Mouse (Mus musculus): ENCODE measurements around the gene Rnf43.

The Rnf43 gene

DNA sequence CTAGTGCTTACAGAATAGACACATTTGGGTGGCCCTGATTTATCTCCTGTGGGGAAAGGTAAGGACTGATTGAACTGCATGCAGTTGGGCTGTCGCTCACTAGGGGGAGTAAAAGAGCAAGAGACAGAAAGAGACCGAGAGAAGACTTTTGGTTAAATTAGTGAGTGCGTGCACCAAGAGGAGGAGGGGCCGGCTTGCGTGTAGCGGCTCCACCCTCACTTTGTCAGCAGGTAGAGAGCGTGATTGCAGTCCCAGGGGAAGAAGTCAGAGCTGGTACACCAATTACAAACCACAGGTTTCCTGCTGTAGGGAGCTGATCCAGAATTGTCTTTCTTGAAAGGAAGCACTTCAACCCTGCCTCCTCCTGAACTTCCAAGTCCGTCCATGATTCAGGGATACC, at the start of gene Rnf43:
TSS of gene Rnf43 (plus strand) at position 316 of the 400 bp plus-strand sequence.
- DNase-seq, result peak; percentile 90 to 94

DNA sequence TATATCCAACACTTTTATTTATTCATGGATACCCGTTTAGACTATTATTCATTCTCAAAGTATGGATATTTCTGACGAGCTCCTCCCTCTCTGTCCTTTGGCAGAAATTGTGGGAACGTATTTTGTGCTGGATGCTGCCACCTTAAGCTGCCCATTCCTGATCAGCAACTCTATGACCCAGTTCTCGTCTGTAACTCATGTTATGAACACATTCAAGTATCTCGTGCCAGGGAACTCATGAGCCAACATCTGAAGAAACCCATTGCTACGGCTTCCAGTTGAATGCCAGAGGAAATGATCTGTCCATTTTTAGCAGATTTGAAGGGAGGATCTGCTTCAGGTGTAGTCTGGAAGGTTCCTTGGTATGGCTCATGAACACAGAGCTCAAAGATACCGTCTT, 48.5 kb upstream of the Rnf43 start:
- no peak for DNase-seq

DNA sequence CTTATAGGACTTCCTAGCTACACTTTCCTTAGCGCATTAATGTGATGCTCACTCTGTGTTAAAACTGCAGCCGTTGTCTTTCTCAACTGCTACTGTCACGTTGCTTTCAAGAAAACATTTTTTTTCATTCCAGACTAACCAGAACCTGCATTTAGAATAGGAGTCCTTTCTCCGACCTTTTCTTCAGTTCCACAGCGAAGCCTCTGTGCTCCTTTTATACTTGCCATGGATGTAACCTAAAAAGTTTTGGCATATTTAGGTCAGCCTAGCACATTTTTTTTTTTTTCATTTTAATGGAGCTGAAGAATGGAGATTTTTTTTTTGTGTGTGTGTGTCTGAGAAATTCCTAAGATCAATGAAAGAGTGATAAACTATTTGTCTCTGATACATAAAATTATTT, 47.0 kb upstream of the Rnf43 start:
- no peak for DNase-seq

GRCm38 (mm10) chr11:87615952-87616351, 46.6 kb upstream of the Rnf43 start:
- no peak for DNase-seq

GRCm38 (mm10) chr11:87616790-87617474, 45.6 kb upstream of the Rnf43 start, which contains the start of gene Hsf5:
Gene Hsf5, plus strand, starts transcription at chr11:87617164.
- DNase-seq, result no peak

DNA sequence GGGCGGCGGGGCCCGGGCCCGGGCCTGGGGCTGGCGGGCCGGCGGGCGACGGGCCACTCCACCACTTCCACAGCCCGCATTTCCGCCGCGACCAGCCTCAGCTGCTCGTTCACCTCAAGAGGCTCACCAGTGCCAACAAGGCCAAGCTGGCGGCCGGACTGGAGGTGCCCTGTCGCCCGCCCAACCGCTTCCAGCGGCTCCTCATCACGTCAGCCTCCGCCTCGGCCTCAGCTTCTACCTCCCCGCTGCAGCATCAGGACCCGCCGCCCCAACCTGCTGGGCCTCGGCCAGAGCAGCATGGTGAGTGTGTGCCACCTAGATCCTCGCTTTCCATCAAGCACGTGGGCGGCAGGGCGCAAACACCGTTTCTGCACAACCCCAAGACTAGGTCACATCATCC, 44.9 kb upstream of the Rnf43 start:
- no peak for DNase-seq

DNA sequence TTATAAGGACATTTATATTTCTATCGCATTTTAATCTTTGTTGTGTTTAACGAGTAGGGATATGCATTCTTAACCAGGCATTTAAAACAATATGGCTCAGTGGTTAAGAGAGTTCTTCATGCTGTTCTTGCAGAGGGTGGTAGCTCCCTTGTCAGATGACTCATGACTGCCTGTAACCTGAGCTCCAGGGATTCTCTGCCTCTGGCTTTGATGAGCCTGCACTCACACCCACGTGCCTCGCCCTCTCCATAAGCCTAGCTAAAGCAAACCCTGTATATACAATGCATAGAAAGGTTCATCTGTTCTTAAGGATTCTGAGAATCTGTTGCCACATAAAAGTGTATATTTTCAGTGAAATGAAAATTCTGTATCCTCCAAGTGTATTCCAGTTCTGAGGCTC, 39.4 kb upstream of the Rnf43 start:
- DNase-seq, result no peak

DNA sequence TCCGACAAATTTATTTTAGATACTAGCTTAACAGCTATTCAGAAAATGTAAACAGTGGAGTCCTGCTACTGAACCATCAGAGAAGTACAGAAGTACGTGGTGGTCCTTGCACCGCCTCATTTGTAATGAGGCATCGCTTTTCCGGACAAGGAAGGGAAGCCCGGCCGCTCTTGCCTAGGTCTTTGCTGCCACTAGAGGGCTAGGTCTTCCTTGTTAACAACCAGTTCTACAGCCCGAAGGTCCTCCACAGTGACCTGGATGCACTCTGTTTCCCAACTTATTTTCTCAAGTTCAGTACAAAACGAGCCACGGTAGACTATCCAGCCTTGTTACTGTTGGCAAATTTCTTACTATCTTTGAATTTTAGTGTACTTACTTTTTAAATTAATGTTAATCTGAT, 32.7 kb upstream of the Rnf43 start:
- DNase-seq, result peak; percentile 38 to 39

DNA sequence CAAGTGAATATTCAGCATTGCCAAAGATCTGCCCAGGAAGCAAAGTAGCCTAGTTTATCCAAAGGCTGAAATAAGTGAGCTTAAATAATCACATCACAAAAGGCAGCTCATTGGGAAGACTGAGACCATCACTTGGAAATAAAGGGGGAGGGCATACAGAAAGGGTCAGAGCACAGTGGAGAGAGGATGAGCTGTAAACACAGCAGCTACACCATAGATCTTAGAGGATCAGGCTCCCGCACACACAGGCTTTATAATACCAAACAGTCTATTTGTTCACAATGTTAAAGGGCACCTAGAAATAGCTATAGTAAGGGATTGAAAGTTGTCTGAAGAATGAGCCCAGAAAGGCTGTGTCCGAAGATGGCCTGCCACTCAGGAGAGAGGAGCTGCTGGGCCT, 23.7 kb upstream of the Rnf43 start:
- no peak for DNase-seq

- peak; percentile 68 to 70 for DNase-seq
Observed at GRCm38 (mm10) chr11:87639206-87639605, 23.3 kb upstream of the Rnf43 start.

- DNase-seq, result no peak
Observed at GRCm38 (mm10) chr11:87642865-87643264, 19.7 kb upstream of the Rnf43 start.

- DNase-seq, result no peak
Observed at GRCm38 (mm10) chr11:87654693-87655092, 7.8 kb upstream of the Rnf43 start.

DNA sequence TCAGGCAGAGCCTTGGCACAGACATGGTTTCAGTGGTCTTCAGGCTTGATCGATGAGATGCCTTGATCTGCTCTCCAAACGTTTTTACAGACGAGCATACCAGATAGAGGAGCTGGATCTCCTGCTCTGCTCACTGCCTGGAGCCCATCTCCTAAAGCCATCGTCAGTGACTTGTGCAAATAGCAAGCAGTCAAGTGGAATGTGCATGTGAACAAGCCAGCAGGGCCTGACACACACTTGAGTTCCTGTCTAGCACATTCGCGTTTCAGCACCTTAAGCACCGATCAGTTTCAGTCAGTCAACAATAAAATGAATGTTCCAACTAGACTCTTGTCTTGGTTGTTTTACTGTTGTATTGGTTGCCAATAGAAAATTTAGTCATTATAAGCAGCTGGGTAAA, 3.3 kb upstream of the Rnf43 start:
- DNase-seq, result no peak

GRCm38 (mm10) chr11:87662822-87663221, 300 bp downstream of the Rnf43 start:
- DNase-seq, result no peak

DNA sequence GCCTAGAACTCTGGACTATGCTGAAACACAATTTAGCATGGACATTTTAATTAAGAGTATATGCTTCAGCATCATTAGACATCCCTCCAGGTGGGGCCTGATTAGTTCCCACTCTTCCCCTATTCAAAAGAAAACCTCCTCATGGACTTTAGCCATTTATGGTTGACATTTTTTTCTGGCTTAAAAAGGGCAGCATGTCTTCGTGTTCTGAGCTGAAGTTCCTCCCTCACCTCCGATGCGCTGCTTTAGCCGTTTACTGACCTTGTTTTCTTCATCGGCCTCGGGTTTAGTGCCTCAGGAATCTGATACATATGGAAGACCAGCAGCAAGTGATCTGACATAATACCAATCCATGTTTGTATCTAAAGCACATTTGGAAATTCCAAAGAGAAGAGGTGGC, 1.4 kb downstream of the Rnf43 start:
- no peak for DNase-seq

DNA sequence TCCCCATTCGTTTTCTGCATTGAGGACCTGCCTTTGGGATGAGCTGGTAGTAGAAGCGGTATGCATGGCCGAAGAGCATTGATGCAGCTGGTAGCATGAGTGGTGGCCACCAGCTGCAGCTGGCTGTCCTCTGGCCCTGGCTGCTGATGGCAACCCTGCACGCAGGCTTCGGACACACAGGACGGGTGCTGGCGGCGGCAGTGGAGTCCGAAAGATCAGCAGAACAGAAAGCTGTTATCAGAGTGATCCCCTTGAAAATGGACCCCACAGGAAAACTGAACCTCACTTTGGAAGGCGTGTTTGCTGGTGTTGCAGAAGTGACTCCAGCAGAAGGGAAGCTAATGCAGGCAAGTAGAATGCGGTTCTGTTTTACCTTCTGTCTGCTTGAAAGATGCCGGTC, 2.0 kb downstream of the Rnf43 start:
- DNase-seq, result peak in 1 of 2 experiments; percentile 4

GRCm38 (mm10) chr11:87665224-87665623, 2.7 kb downstream of the Rnf43 start:
- DNase-seq, result no peak

- DNase-seq, result no peak
Observed at GRCm38 (mm10) chr11:87665658-87666057, 3.1 kb downstream of the Rnf43 start.

GRCm38 (mm10) chr11:87666256-87667035, 3.9 kb downstream of the Rnf43 start:
- DNase-seq, result no peak

- DNase-seq, result no peak
Observed at GRCm38 (mm10) chr11:87667107-87668090, 4.9 kb downstream of the Rnf43 start.

DNA sequence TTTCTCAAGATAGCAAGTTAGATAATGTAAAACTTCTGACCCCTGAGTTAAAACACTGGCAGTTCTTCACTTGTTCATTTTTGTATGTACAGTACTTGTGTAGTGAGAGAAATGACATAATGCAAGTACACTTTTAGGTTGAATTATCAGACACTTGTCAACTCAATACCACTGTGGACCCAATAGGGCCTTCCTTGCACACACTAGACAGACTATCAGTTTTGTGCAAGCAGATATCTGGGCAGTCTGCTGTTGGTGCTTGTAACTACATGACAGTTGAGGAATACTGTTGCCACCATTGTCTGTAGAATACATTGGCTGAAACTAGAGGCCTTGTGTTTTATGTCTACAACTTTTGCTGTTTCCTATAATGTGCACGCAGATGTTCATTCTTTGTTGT, 10.8 kb downstream of the Rnf43 start:
- no peak for DNase-seq

DNA sequence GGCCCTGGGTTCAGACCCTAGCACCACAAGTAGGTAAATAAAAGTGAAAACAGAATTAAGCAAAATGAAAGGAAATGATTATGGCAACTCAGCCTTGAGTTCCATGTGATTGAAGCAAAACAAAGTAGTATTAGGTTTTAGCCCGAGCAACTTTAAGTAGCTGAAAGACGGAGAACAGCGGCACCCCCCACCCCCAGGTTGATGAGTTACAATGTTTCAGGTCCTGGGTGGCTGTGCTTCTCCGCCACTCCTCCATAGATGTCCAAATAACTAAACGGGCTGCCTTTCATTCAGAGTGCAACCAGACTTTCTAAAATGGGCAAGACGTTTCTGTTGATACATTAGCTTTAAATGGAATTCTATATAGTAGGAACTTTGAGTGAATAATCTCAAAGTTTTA, 13.1 kb downstream of the Rnf43 start:
- no peak for DNase-seq

GRCm38 (mm10) chr11:87677756-87678155, 15.2 kb downstream of the Rnf43 start:
- DNase-seq, result no peak

Data from cerebellum, postnatal 36 days (tissue).